Mouse (Mus musculus) adrenal gland, postnatal 4 days (tissue): ENCODE measurements at regions not wholly inside any gene's neighbourhood (a gene's known extent, or its start where the extent isn't known, plus 50 kb on each side); places are given as distances from the start of the nearest gene placed in this dataset.

ENCODE experiments used
- DNase-seq, 2 experiments: peaks; one replicate each; pipeline ENCODE4 v3.0.0; 2021 to 2022; ENCODE audit warnings: low spot score in 2 of 2, mixed read lengths in 2 of 2

DNA sequence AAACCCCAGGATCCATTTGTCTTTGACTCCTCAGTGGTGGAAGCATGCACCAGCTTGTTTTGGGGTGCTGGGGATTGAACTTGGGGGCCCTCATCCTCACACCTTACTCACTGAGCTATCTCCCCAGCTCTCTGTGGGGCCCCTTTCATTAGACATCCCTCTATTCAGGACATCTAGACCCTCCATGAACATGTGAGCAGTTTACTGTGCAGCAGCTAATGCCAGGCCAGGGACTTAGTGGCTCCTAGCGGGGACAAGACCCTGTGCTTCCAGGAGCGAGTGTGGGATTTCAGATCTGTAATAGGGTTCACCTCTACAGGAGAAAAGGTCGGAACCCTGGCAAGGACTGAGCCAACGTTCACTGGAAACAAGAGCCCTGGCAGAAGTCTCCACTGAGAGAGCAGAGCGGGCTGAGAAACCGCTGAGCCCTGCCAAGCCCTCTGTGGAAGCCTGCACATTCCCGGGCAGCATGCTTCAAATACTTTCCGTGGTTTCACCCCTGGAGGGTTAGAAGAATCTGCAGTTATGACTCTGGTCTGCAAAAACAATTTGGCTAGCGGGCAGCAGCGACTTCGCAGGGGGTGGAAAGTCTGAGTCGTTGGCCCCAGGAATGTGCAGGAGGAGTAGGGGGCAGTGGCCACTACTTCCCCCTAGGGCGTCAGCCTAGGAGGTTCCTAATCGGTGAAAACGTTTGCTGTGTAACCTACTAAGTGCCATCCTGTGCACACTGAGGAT is 125.6 kb downstream of the Smad6 start:
- no peak for DNase-seq

DNA sequence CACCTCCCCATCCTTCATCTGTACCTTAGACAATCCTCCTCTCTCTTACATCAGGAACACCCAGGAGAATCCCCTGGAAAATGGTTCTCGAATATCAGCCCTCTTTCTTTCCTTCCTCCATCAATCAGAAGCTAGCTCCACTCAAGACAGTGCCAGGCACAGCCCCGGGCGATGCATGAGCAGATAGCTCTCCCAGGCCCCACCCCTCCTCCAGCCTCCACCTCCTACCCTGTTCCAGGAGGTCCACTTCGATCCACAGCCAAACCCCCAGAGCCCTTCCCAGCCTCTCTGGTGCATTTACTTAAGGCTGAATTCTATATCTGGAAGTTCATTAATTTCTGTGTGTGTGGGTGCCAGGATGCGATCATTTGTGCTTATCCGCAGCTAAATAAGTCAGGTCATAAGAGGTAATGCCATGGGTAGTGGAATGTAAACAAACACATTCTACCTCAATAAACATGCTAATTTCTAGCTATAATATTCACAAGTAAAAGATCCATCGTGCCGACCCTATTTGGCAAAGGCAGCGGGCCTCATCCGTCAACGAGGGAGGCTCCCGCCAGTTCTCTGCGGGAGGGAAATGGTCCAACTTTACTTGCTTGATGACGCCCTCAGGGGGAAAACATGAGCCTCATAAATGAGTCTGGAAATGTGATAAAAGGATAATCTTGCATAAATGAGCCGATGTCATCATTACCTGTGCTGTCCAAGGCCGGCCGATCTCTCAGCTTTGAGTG is 129.5 kb downstream of the Smad6 start:
- no peak for DNase-seq

- no peak for DNase-seq
These were observed 131.1 kb downstream of the Smad6 start for GRCm38 (mm10) chr9:63890717-63891116.

- no peak for DNase-seq
These were observed 131.8 kb upstream of the Smad3 start for GRCm38 (mm10) chr9:63889570-63889969.

- no peak for DNase-seq
These were observed 127.2 kb upstream of the Smad3 start for GRCm38 (mm10) chr9:63884971-63885370.

GRCm38 (mm10) chr9:63883738-63884520 is 126.1 kb upstream of the Smad3 start:
- no peak for DNase-seq

- DNase-seq: no peak
These were observed 123.9 kb upstream of the Smad3 start for GRCm38 (mm10) chr9:63881692-63882091.

- DNase-seq: no peak
These were observed 123.4 kb upstream of the Smad3 start for GRCm38 (mm10) chr9:63881261-63881563.

DNA sequence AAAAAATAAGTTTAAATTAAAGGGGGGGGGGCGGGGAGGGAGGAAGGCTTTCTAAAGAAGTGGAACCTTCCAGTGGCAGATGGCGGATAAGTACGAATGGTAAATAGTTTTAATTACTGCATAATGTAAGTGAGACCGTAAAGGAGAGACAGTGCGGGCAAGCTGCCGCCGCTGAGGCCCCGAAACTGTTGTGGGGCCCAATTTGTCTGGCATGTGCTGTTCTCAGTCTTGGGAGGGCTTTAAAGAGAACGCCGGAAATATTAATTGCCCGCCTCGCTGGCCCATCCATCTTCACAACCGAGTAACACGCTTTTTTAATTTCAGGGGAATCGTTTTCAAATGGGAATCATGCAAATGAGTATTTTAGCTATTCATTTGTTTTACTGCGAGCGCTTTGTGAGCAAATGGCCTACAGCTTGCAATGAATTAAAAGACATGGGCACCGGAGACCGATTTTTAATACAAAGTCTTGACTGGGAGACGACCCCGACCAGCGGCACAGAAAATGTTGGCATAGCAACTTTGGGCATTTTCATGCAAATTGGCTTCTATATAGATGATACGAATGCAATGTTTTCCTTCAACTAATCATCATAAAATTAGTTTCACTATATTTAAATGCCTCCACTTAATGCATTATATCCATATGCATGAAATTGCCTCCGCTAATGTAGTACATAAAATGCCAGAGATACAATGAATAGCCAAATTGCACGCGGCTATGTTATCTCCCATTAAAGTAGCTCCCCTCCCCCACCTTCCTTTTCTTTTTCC is 122.9 kb upstream of the Smad3 start:
- no peak for DNase-seq

- no peak for DNase-seq
These were observed 122.1 kb upstream of the Smad3 start for GRCm38 (mm10) chr9:63879710-63880428.

GRCm38 (mm10) chr9:63877864-63878263 is 120.1 kb upstream of the Smad3 start:
- no peak for DNase-seq

GRCm38 (mm10) chr9:63876886-63877285 is 119.1 kb upstream of the Smad3 start:
- DNase-seq: no peak

GRCm38 (mm10) chr9:63876023-63876422 is 118.2 kb upstream of the Smad3 start:
- no peak for DNase-seq

- no peak for DNase-seq
These were observed 117.4 kb upstream of the Smad3 start for GRCm38 (mm10) chr9:63875193-63875592.

DNA sequence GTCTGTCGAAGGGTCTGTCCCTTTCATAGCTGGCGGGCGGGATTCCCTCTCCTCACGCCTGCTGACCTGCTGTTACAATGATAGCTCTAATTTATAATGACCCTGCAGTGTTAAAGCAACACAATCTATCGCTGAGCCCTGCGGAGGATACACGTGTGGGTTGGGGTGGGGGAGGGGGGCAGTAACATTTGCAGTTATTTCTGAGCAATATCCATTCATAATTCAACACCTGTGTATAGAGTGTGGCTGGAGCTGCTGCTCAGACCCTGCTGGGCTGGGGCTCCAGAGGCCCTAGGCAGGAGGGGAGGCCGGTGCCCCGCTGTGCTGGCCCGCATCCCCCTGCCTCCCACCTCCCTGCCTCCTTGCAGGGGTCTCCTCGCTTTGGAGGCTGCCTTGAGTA is 106.6 kb upstream of the Smad3 start:
- DNase-seq: no peak

- DNase-seq: no peak
These were observed 105.5 kb upstream of the Smad3 start for GRCm38 (mm10) chr9:63863328-63863727.

- DNase-seq: no peak
These were observed 104.6 kb upstream of the Smad3 start for GRCm38 (mm10) chr9:63862427-63862826.

DNA sequence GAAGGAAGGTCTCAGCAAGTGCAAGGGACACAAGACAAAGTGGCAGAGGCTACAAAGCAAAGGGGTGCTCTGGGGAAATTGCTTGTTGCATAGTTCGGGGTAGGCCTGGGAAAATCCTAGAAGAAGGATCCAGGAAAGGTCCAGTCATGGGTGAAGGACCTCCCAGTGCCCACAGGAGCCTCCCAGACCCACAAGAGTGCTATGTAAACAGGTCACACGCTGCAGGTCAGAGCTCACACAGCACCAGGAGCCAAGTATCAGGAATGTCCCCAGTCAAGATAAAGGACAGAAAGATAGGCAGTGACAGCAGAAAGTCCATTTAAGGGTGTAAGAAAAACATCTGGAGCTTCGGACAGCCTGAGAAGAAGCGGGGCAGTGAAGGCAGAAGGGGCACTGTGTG is 103.6 kb upstream of the Smad3 start:
- DNase-seq: no peak

DNA sequence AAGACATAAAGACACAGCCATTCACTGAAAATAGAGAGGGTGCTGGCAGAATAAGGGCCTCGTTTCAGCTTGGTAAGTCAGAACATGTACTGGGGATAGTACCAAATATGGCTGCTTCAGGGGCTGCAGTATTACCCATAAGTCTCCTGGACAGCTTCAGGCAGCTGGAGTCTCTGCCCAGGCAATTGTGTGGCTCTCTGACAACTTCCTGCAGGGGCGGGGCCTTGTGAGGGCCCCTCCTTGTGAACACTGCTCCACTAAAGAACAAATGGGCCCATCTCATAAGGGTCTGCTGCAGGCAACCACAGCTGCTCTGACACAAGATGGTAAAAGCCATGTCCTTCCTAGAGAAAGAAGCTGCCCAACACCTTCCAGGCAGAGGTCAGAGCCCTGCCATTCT is 102.4 kb upstream of the Smad3 start:
- DNase-seq: no peak

GRCm38 (mm10) chr9:63856065-63856736 is 98.4 kb upstream of the Smad3 start:
- no peak for DNase-seq
